Mouse (Mus musculus): ENCODE measurements around the gene Dgkz.

Dgkz gene

GRCm38 (mm10) chr2:91996006-91996405 is 20.3 kb upstream of the Dgkz start:
- no peak for DNase-seq (ENCODE audit: extremely low spot score, low spot score)

DNA sequence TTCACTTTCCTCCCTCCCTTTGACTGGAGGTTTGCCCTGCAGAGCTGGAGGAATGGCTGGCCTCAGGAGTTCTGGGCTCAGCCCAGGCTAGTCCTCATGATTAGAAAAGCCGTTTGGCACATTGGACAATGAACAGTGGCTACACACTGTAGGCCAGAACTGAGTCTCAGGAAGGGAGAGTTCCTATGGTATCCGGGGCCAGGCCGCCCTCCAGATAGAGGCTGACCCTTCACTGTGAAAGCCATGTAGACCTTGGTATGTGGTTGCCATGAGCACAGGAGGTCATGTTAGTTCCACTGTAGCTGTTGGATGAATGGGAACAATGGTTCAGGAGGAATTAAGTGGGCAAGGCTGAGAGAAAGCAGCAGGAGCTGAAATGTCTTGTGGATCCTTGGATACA is 17.7 kb upstream of the Dgkz start:
- no peak for DNase-seq (ENCODE audit: extremely low spot score, low spot score)

DNA sequence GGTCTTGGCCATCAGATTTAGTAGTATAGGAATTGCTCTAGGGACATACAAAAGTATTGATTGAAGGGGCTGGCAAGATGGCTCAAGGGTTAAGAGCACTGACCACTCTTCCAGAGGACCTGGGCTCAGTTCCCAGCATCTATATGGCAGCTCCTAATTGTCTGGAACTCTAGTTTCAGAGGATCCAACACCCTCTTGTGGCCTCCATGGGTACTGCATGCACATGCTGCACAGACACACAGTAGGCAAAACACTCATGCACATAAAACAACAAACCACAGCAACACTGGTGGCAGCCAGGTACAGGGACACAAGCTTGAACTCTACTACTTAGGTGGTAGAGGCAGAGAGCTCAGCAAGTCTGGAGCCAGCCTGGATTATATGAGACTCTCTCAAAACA is 14.1 kb upstream of the Dgkz start:
- no peak for DNase-seq (ENCODE audit: extremely low spot score, low spot score)

DNA sequence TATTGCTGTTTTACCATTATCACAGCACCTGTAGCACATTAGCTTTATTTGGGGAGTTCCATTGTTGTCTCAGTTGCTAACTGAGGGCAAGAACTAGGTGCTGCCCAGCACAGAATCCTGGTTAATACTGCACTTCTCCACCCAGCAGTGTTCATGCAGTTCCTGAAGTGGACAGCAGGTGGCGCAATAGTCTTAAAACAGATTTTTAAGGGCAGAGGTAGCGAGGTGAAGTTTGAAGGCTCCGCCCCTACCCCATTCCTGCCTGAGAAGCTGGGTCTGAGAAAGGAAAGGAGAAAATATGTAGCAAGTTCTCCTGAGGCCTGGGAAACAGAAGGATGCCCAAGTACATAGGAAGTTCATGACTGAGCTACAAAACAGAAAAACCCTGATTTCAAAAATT is 11.9 kb upstream of the Dgkz start:
- peak; percentile 92 for DNase-seq (ENCODE audit: extremely low spot score, low spot score)

DNA sequence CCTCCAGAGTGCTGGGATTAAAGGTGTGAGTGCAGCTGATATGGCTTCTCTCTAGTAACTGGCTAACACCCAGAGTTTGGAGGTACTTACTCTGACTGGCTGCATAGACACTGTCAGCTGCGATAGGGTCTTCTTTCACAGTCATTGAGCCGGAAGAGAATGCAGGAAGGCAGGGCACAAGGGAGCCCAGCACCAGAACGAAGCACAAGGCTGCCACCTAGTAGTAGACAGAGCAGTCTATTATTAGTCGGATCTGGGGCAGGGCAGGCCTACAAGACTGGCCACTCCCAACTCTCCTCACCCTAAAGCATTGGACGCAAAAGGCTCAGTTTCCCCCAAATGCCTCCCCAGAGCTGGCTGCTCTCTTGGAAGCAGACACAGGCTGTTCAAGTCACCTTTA is 10.4 kb upstream of the Dgkz start:
- DNase-seq (ENCODE audit: extremely low spot score, low spot score) = peak; percentile 42

GRCm38 (mm10) chr2:91984906-91985525 is 9.4 kb upstream of the Dgkz start:
- DNase-seq (ENCODE audit: extremely low spot score, low spot score) = no peak

- DNase-seq (ENCODE audit: extremely low spot score, low spot score) = peak; percentile 83
These were observed 8.8 kb upstream of the Dgkz start for GRCm38 (mm10) chr2:91984439-91984838.

GRCm38 (mm10) chr2:91980830-91981229 is 5.2 kb upstream of the Dgkz start:
- DNase-seq (ENCODE audit: extremely low spot score, low spot score) = no peak

- DNase-seq (ENCODE audit: extremely low spot score, low spot score) = peak; percentile 42
These were observed 4.6 kb upstream of the Dgkz start for GRCm38 (mm10) chr2:91980245-91980644.

GRCm38 (mm10) chr2:91978547-91978946 is 2.9 kb upstream of the Dgkz start:
- DNase-seq (ENCODE audit: extremely low spot score, low spot score) = no peak

DNA sequence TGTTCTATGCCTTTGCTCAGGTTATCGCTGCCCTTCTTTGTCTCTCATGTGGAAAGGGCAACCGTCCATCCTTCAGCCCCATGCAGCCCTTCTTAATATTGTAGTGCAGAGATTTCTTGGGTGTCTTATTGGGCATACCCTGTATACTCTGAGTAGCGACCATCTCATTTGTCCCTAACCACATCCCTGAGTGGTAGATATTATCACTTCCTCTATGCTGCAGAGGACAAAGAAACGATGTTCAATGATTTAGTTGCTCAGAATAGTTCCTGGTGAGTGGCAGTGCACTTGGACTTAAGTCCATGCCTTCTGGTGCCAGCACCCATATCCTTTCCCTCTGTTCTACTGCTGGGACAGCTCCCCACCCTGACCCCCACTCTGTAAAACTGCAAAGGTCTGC is 2.3 kb upstream of the Dgkz start:
- DNase-seq (ENCODE audit: extremely low spot score, low spot score) = no peak

- no peak for DNase-seq (ENCODE audit: extremely low spot score, low spot score)
These were observed 2.1 kb downstream of the Dgkz start for GRCm38 (mm10) chr2:91973416-91974135.

DNA sequence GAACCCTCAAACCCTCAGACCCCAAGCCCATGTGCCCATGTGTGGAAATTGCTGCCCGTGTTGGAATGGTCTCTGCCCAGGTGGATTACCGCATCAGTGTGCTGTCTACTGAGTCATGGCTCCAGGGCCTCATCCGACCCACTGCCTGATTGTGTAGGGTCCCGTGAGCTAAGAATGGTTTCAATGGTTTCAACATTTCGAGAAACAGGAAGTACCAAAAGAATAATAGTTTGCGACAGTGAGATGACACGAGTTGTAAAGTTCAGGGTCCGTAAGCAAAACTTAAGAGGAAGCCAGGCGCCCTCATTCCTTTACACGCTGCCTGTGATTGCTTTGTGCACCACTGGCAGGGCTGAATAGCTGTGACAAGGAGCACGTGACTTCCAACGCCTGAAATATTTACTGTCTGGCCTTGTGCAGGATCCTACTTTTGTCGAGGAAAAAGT is 3.5 kb downstream of the Dgkz start:
- DNase-seq (ENCODE audit: extremely low spot score, low spot score) = no peak

DNA sequence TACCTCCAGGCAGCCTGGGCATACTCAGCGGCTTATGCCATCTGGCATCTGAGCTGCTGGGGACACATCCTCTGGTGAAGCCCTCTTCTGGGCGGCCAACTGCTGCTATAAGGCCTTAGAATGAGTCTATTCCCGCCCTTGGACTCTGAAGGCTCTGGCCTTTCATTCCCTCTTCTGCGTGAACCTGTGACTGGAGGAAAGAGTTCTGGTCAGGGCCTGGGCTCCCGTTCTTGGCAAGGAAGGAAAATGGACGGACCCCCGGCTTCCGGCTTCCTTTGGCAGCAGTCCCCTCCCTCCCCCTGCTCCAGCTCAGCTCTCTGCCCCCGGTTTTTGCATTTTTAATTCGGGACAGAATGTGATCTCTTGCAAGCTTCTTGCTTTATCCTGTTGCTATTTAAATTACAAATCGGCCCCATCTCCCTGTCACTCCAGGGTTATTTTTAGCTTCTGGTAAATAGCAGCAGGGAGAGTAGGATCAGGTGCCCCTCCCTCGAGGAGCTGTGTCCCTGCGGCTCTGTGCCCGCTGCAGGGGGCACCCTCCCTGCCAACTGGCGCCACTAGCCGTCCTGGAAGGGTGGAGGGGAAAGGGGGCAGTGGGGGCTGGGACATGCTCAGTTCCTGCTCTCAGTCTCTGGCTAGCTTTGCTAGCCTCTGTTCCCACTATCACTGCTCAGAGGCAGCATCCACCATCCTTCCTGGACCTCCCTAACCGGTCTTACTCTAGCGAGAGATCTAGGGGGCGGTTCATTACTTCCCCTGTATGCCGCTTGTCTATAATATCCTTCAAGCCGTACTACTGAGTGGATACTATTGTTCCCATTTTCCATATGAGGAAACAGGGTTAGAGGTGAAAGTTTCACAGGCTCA is 4.2 kb downstream of the Dgkz start:
- DNase-seq (ENCODE audit: extremely low spot score, low spot score) = no peak

DNA sequence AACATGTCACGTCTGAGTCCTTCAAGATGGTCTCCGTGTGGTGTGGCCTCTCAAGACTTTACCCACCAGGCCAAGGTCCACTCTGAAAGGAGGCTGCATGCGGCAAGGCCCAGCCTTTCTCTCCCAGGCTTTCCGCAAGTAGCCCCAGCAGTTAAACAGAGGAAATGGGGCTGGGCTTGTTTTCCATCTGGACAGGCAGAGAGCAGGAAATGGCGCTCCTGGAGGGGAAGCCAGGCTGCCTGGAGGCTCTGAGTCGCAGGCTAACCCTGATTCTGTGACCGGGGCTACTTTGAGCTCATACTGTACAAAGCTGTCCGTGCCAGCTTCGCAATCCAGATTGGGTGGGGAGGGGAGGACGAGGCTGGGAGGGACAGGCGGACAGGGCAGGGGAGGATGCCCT is 7.7 kb downstream of the Dgkz start:
- no peak for DNase-seq (ENCODE audit: extremely low spot score, low spot score)

GRCm38 (mm10) chr2:91966367-91966766 is 9.3 kb downstream of the Dgkz start:
- no peak for DNase-seq (ENCODE audit: extremely low spot score, low spot score)

DNA sequence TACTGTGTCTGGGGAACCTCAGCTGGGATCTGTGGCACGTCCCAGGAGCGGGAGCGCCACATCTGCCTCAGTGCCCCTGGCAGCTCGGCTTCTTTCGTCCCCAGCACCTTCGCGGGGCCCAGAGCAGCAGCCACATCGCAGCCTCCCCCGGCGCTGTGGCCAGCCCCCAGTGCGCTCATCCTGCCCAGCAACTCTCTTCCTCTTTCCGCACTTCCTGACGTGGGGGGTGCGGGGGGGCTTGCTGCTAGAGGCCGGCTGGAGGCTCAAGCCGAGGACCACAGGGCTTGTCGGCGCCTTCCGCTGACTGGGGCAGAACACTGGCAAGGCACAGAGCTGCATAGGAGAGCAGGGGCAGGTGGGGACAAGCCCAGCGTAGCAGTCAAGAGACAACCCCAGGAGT is 10.2 kb downstream of the Dgkz start:
- DNase-seq (ENCODE audit: extremely low spot score, low spot score) = peak; percentile 39

GRCm38 (mm10) chr2:91964610-91965204 is 11.0 kb downstream of the Dgkz start:
- no peak for DNase-seq (ENCODE audit: extremely low spot score, low spot score)

DNA sequence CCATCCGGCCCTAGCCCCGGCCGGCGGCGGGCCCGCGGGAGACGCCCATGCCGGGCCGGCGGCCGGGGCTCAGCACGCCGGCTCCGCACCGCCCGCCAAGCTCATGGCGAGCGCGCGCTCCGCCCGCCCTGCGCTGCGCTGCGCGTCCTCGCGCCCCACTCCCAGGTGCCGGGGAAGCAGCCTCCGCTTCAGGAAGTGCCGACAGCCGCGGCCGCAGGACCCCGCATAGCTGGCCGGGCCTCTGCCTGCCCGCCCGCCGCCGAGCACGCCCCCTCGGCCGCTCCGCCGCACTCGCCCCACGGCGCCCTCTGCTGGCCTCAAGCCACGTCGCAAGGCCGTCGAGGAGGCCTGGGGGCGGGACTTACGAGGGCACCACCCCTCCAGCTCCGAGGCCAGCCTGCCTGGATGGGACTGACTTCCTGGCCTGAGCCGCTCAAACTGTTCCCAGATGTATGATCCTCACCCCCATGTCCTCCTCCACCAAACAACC is 12.2 kb downstream of the Dgkz start:
- DNase-seq (ENCODE audit: extremely low spot score, low spot score) = peak; percentile 97

DNA sequence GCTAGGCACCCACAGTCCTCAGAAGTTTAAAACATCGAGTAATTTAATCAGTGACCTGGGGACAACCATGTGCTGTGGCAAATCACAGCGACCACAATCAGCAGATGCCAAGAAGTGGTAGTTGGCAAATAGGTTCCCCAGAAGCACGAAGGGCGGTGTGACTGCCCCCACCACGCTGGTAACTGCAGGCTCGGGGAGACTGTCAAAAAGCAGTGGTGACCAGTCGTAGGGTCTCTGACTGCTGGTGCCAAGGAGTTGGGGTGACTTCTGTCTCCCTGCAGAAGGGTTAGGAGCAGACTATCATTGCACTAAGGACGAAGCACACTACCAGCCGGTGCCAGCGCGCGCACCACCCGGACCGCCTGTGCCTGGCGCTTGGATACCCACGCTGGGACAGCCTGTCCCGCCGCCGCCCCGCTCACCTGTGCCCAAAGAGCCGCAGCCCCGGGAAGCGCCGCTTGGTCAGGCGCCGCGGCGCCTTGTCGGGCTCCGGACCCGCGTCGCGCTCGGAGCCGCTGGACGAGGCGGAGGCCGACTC is 12.7 kb downstream of the Dgkz start:
- DNase-seq (ENCODE audit: extremely low spot score, low spot score) = no peak
